Mouse (Mus musculus): ENCODE measurements at regions not wholly inside any gene's neighbourhood (a gene's known extent, or its start where the extent isn't known, plus 50 kb on each side); places are given as distances from the start of the nearest gene placed in this dataset.

DNA sequence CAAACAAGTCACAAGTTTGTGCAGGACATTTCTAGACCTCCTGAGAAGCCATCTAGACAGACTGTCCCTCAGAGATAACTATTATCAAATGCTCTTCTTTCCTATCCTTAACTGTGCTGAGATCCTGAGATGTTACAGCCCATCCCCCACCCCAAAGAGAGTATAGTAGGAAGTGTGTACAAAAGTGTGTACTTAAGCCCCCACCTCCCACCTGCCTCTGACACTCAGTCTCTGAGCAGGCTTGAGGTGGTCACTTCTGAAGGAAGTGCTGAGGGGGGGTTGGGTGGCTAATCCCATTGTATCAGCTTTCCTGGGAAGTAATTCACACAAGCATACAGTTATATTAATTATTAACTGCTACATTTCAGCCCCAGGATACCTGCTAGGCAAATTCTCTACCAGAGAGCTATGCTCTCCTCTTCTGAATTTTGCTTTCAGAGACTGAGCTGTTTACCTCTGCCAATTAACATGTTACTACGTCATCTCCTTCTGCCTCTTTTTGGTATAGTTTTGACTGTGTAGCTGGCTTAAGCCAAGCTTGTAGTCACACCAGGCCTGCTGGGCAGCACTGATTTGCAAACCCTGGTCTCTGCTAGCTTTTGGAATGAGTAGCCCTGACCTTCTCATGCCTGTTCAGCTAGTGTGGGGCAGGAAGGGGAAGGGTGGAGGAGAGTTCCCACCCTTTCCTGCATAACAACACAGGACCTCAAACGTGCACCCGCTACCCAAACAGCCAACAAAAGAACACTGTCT, 192.2 kb upstream of the Trib2 start:
- no peak for TF ChIP-seq POLR2A (IDR thresholded peaks at IDR 0.05; ENCODE audit: borderline replicate concordance, extremely low read depth, insufficient read depth, insufficient read length, poor library complexity, severe bottlenecking)
- TF ChIP-seq CTCF (IDR thresholded peaks at IDR 0.05; ENCODE audit: borderline replicate concordance, extremely low read depth, insufficient read depth, insufficient read length): no peak

All from brain, embryonic 14.5 days (tissue).